Mouse (Mus musculus) erythroblast, embryonic 14.5 days (primary cell): ENCODE measurements around the gene Ugt1a7c.

Experiments used
- GATA1 ChIP-seq: IDR thresholded peaks from 2 replicates; pipeline ENCODE4 v1.6.1; 2012; ENCODE audit warnings: low read length, inconsistent platforms, mixed read lengths
- TAL1 ChIP-seq: IDR thresholded peaks from 3 replicates; pipeline ENCODE4 v1.6.1; 2012; ENCODE audit warnings: low read length, inconsistent platforms, mixed read lengths

- TF ChIP-seq GATA1 (no peak), TAL1 (0 out of 3 replicates have a peak, but pooled peaks have one; percentile 21)
These were observed 172.6 kb downstream of the Ugt1a7c start for GRCm38 (mm10) chr1:88267489-88267888.
